Mouse (Mus musculus) megakaryocyte, embryonic 14.5 days (primary cell): ENCODE results near the gene Dennd5b.

Experiments used
- FLI1 ChIP-seq: IDR thresholded peaks from 2 replicates; pipeline ENCODE4 v1.6.1; 2012; ENCODE audit warnings: low read length, inconsistent platforms, mixed read lengths
- GATA1 ChIP-seq: IDR thresholded peaks from 3 replicates; pipeline ENCODE4 v1.6.1; 2012; ENCODE audit warnings: mixed read lengths, low read length, inconsistent platforms, borderline replicate concordance

DNA sequence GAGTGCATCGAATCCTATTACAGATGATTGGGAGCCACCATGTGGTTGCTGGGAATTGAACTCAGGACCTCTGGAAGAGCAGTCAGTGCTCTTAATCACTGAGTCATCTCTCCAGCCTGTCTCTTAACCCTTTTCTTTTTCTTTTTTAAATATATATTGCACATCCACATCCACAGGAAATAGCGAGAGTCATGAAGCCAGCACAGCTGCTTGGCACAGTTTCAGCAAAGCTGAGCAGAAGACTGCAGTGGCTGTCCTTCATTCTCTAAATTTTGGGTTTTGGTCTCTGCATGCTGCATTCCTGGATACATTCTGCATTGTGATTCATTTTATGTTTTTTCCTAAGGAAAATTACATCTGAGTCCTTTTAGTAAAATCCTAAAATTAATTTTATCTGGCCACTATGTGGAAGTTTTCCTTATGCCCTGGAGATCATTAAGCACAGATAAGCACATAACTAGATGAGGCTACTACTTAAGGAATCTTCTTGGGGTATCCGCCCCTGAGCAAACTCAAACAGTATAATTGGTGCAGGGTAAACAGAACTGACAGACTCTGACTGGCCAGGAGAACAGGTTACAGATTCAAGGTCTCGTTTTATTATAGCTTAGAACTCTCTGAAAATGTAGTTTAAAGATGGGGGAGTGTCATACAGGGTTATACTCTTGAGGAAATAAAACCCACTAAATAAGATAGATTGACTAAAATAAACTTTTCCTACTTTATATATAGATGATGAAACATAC is 50.3 kb downstream of the Dennd5b start:
- TF ChIP-seq FLI1: no peak
- TF ChIP-seq GATA1: no peak
